21 mouse cellular contexts compared by ENCODE assay signal in the genomic region with DNA sequence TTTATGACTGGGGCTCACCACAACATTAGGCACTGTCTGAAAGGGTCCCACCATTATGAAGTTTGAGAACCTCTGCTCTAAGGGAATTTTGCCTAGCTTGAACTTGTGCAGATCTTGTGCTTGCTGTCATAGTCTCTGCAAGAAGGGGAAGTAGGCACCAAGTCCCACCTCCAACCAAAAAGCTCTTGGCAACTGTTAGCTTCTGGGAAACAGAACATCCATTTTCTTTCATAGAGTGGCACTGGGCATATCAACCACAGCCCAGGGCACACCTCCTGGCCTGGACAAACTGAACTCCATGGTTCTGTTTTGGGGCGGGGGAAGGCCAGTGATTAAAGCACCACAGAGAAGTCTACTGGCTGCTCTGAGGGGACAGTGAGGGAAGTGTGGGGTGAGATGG. TPM values are rescaled to one million over a fixed set of nuclear protein-coding genes. Genes with fewer than 3 reads are reported as not detected.
DNase-seq lines count a peak whose midpoint lies in the region; ATAC-seq and TF ChIP-seq lines count a peak whose summit lies in the region.
"Had no signal": no experiment of that assay in that cellular context is flagged by ENCODE, and none has a peak within 500 bp of the region (broad histone marks: within the 10 kb centered on the region; RNA-seq: fewer than 3 reads in every experiment).

No protein-coding gene starts in this region.

- no peak overlapping the region for H3K4me3 ChIP-seq in liver, postnatal 0 days (ENCODE audit: low read depth, low read length)
- H3K4me3 ChIP-seq: embryonic facial prominence, embryonic 13.5 days; forebrain, embryonic 12.5 days; heart, embryonic 15.5 days; hindbrain, embryonic 13.5 days had no signal

- 61% methylated on average over 1 of the region's 1 CpGs for WGBS in liver, postnatal 0 days (ENCODE audit: insufficient replicate concordance)

- H3K27me3 ChIP-seq in liver, postnatal 0 days (ENCODE audit: insufficient read depth, low read length): no peaks in the 10 kb centered on the region
- H3K27me3 ChIP-seq: CH12.LX; embryonic facial prominence, embryonic 13.5 days; forebrain, embryonic 12.5 days; heart, embryonic 15.5 days; hindbrain, embryonic 13.5 days had no signal

- H3K4me2 ChIP-seq in liver, postnatal 0 days (ENCODE audit: low read depth, low read length): no peak overlapping the region
- H3K4me2 ChIP-seq: embryonic facial prominence, embryonic 13.5 days; forebrain, embryonic 12.5 days; heart, embryonic 11.5 days; heart, embryonic 15.5 days; hindbrain, embryonic 13.5 days had no signal

- H3K4me1 ChIP-seq in liver, postnatal 0 days (ENCODE audit: insufficient read depth): peaks cover 11% of the 10 kb centered on the region

- no peak overlapping the region for H3K9ac ChIP-seq in liver, postnatal 0 days (replicated peaks)
- H3K9ac ChIP-seq: embryonic facial prominence, embryonic 13.5 days; forebrain, embryonic 12.5 days; heart, embryonic 15.5 days; hindbrain, embryonic 13.5 days had no signal

- peak overlapping the region; percentile 52; the same call in 1 of the 2 replicates for H3K27ac ChIP-seq in liver, postnatal 0 days (ENCODE audit: low read depth)
- H3K27ac ChIP-seq: embryonic facial prominence, embryonic 13.5 days; forebrain, embryonic 12.5 days; heart, embryonic 15.5 days; hindbrain, embryonic 13.5 days; hindbrain, postnatal 0 days had no signal

- no peak for TF ChIP-seq EP300 in liver, postnatal 0 days (IDR thresholded peaks at IDR 0.05; ENCODE audit: low read depth)

- no peak for ATAC-seq in liver, postnatal 0 days
- peak; percentile 26; the same call in 1 of the 2 replicates for ATAC-seq in megakaryocyte progenitor cell, adult 5-6 weeks (replicated peaks; ENCODE audit: poor library complexity)
- ATAC-seq: forebrain, embryonic 16.5 days; hindbrain, postnatal 0 days had no signal

- H3K9me3 ChIP-seq in liver, postnatal 0 days (ENCODE audit: low read length): no peaks in the 10 kb centered on the region
- H3K9me3 ChIP-seq: embryonic facial prominence, embryonic 13.5 days; forebrain, embryonic 12.5 days; heart, embryonic 15.5 days; hindbrain, embryonic 13.5 days had no signal

- H3K36me3 ChIP-seq in liver, postnatal 0 days (replicated peaks; ENCODE audit: insufficient read depth, low read length): peaks cover 5% of the 10 kb centered on the region
- H3K36me3 ChIP-seq: hindbrain, embryonic 13.5 days had no signal

- no peak for DNase-seq in liver, postnatal 0 days
- no peak for DNase-seq in liver
- peak; percentile 49 for DNase-seq in MEL-GATA-1-ER (ENCODE audit: extremely low read depth, low read depth)
- DNase-seq in cerebellum, postnatal 10 days: no peak
- DNase-seq in spleen, postnatal 10 days (ENCODE audit: low spot score in 2 of 2): no peak
- DNase-seq: adrenal gland, postnatal 10 days; cerebellum, adult 11-12 months; cerebellum, adult 9-10 months; cerebellum, postnatal 36 days; gastrocnemius, postnatal 36 days; heart, adult 18-20 months; heart, postnatal 14 days had no signal

- no peak for TF ChIP-seq CTCF in liver, postnatal 0 days (IDR thresholded peaks at IDR 0.05; ENCODE audit: low read depth)

RNA-seq across cellular contexts. Expression of gene Mrpl33, which starts 14.5 kb away (rescaled TPM):
- polyA plus RNA-seq in liver, postnatal 0 days (2015; fragmentation: Nextera tagmentation; extraction: Ambion mirVana): 165 and 167 TPM in 2 replicates
- 434 and 492 TPM in 2 replicates for total RNA-seq in megakaryocyte progenitor cell, adult 5-6 weeks (2015)
- total RNA-seq in megakaryocyte progenitor cell, adult 5-6 weeks (2017): 218 and 315 TPM in 2 replicates
